Mouse (Mus musculus) MEL (cell line): Measurements from ENCODE around the gene Ube2t. TPM values are rescaled to one million over a fixed set of nuclear protein-coding genes. Genes with fewer than 3 reads are reported as not detected.

ENCODE experiments used
- DNase-seq: peaks from one replicate; pipeline ENCODE4 v3.0.0; 2011; ENCODE audit warnings: low read depth, low spot score
- H3K27ac ChIP-seq: 2 replicates; pipeline ENCODE4 v1.5.1; 2012; ENCODE audit warnings: low read depth, mild to moderate bottlenecking, control low read depth, low read length, moderate library complexity; ENCODE audit not compliant: control insufficient read depth
- H3K27me3 ChIP-seq, 2 experiments: fragments of 150-350 bp in 1 of 2; sonication (generic) in 1 of 2; 2 replicates each; pipeline ENCODE4 v1.6.1; 2012; ENCODE audit warnings: low read length in 2 of 2, mild to moderate bottlenecking in 2 of 2, improper control_type of control experiment in 1 of 2, moderate library complexity in 1 of 2; ENCODE audit not compliant: insufficient read depth in 2 of 2, control insufficient read depth in 1 of 2
- H3K36me3 ChIP-seq, 2 experiments: 2 replicates each; pipeline ENCODE4 v1.6.1; 2012 to 2014; ENCODE audit warnings: low read length in 2 of 2, improper control_type of control experiment in 1 of 2, inconsistent platforms in 1 of 2, mild to moderate bottlenecking in 1 of 2; ENCODE audit not compliant: insufficient read depth in 2 of 2, control insufficient read depth in 1 of 2
- H3K4me1 ChIP-seq, 2 experiments: fragments of 150-350 bp in 1 of 2; sonication (generic) in 1 of 2; 2 replicates each; pipeline ENCODE4 v1.6.1; 2012; ENCODE audit warnings: low read length in 2 of 2, improper control_type of control experiment in 1 of 2, mild to moderate bottlenecking in 1 of 2; ENCODE audit not compliant: insufficient read depth in 2 of 2, control insufficient read depth in 1 of 2
- H3K4me3 ChIP-seq, 2 experiments: fragments of 150-350 bp in 1 of 2; sonication (generic) in 1 of 2; 2 replicates each; pipeline ENCODE4 v1.5.1; 2012; ENCODE audit warnings: low read depth in 2 of 2, low read length in 2 of 2, mild to moderate bottlenecking in 2 of 2, moderate library complexity in 2 of 2, control low read depth in 1 of 2, improper control_type of control experiment in 1 of 2; ENCODE audit not compliant: control insufficient read depth in 1 of 2, insufficient read depth in 1 of 2
- H3K79me2 ChIP-seq: 2 replicates; pipeline ENCODE4 v1.6.1; 2012; ENCODE audit warnings: mild to moderate bottlenecking, low read length, moderate library complexity; ENCODE audit not compliant: control insufficient read depth, poor library complexity, insufficient read depth
- H3K9ac ChIP-seq: 2 replicates; pipeline ENCODE4 v1.6.1; 2012; ENCODE audit warnings: low read depth, mild to moderate bottlenecking, control low read depth, low read length, moderate library complexity; ENCODE audit not compliant: control insufficient read depth, poor library complexity, severe bottlenecking
- H3K9me3 ChIP-seq: fragments of 150-350 bp; sonication (generic); replicated peaks from 2 replicates; pipeline ENCODE4 v1.6.1; 2012; ENCODE audit warnings: mild to moderate bottlenecking, low read length, improper control_type of control experiment, moderate library complexity; ENCODE audit not compliant: insufficient read depth
- BHLHE40 ChIP-seq: IDR thresholded peaks from 2 replicates; pipeline ENCODE4 v1.6.1; 2012; ENCODE audit warnings: low read depth, mild to moderate bottlenecking, inconsistent platforms, low read length, improper control_type of control experiment, borderline replicate concordance
- CHD1 ChIP-seq: IDR thresholded peaks from 2 replicates; pipeline ENCODE4 v1.6.1; 2012; ENCODE audit warnings: low read depth, mild to moderate bottlenecking, inconsistent platforms, low read length, improper control_type of control experiment
- CHD2 ChIP-seq: IDR thresholded peaks from 2 replicates; pipeline ENCODE4 v1.6.1; 2011; ENCODE audit warnings: low read length, improper control_type of control experiment
- GABPA ChIP-seq: IDR thresholded peaks from 2 replicates; pipeline ENCODE4 v1.6.1; 2012; ENCODE audit warnings: low read depth, mild to moderate bottlenecking, inconsistent platforms, low read length, improper control_type of control experiment, moderate library complexity
- HCFC1 ChIP-seq: IDR thresholded peaks from 2 replicates; pipeline ENCODE4 v1.6.1; 2012; ENCODE audit warnings: low read depth, mild to moderate bottlenecking, inconsistent platforms, low read length, improper control_type of control experiment, moderate library complexity
- MAFK ChIP-seq: IDR thresholded peaks from 2 replicates; pipeline ENCODE4 v1.6.1; 2011; ENCODE audit warnings: low read depth, mild to moderate bottlenecking, low read length, improper control_type of control experiment, borderline replicate concordance
- MEF2A ChIP-seq: IDR thresholded peaks from 2 replicates; pipeline ENCODE4 v1.6.1; 2014; ENCODE audit warnings: low read depth, mild to moderate bottlenecking, inconsistent platforms, low read length, improper control_type of control experiment; ENCODE audit not compliant: poor library complexity, insufficient replicate concordance, severe bottlenecking; ENCODE audit errors: extremely low read depth
- MXI1 ChIP-seq: IDR thresholded peaks from 2 replicates; pipeline ENCODE4 v1.6.1; 2011; ENCODE audit warnings: mild to moderate bottlenecking, low read depth, low read length, improper control_type of control experiment
- MYB ChIP-seq: IDR thresholded peaks from 2 replicates; pipeline ENCODE4 v1.6.1; 2011; ENCODE audit warnings: mild to moderate bottlenecking, low read depth, low read length, improper control_type of control experiment
- NELFE ChIP-seq: IDR thresholded peaks from 2 replicates; pipeline ENCODE4 v1.6.1; 2011; ENCODE audit warnings: low read depth, low read length, improper control_type of control experiment
- SIN3A ChIP-seq: IDR thresholded peaks from 2 replicates; pipeline ENCODE4 v1.6.1; 2012; ENCODE audit warnings: low read length, improper control_type of control experiment, inconsistent platforms
- SMC3 ChIP-seq: IDR thresholded peaks from 2 replicates; pipeline ENCODE4 v1.6.1; 2011; ENCODE audit warnings: low read depth, low read length, improper control_type of control experiment
- TAL1 ChIP-seq: IDR thresholded peaks from 2 replicates; pipeline ENCODE4 v1.6.1; 2012; ENCODE audit warnings: mild to moderate bottlenecking, inconsistent platforms, low read length, moderate library complexity, mixed read lengths
- TBP ChIP-seq: IDR thresholded peaks from 2 replicates; pipeline ENCODE4 v1.8.0; 2011; ENCODE audit warnings: low read depth, low read length, improper control_type of control experiment
- TCF12 ChIP-seq: IDR thresholded peaks from 2 replicates; pipeline ENCODE4 v1.6.1; 2014; ENCODE audit warnings: low read depth, mild to moderate bottlenecking, inconsistent platforms, low read length, improper control_type of control experiment, moderate library complexity
- polyA plus RNA-seq, 2 experiments: library from polyadenylated mRNA; stranded (reverse) in 1 of 2; unstranded in 1 of 2; fragments of >175 nt in 1 of 2; fragments of >200 nt in 1 of 2; gene quantifications; 2 replicates each; pipeline versions ENCODE4 v1.2.1 to v1.2.4; 2012; ENCODE audit warnings: low replicate concordance in 2 of 2, low read depth in 1 of 2; ENCODE audit not compliant: insufficient read length in 2 of 2, insufficient read depth in 1 of 2, missing spikeins in 1 of 2
- total RNA-seq: library from RNA; depleted of rRNA; stranded (reverse); fragments of 300-350 nt; gene quantifications from 2 replicates; pipeline ENCODE4 v1.2.3, GENCODE M21; 2012

Gene Ube2t
- total and polyA plus RNA-seq, 3 experiments, result 14.4 to 23.1 TPM; not detected in 1

DNA sequence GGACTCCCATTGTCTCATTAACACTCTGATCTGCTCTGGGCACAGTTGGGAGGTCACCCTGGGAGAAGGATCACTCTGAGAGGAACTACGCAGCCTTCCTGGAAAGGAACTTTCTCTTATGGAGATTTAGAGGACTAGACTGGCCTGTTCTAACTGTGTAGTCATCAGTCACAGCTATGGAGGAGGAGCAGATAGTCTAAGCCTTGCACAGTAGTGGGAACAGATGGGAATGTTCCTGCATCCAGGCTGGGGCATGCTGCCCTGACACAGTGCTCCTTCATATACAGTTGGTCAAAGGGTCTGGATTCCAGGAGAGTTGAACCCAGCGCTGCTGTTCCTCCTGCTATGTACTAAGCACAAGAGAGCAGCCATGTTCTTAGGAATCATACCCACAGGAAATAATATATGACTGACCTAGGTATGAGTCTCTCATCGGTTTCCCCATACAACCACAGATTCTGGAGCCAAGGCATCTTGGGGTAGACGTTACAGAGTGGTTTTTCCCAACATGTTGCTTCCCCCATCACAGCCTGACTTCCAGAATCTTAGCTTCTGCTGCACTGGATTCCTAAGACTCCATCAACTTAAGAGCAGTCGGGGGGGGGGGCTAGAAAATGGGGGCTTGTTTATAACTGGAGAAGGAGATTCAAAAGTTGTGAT, 58.0 kb downstream of the Ube2t start:
- no peaks in the 10 kb centered on the region for H3K4me1 ChIP-seq
- H3K36me3 ChIP-seq, result no peaks in the 10 kb centered on the region
- no peaks in the 10 kb centered on the region for H3K9me3 ChIP-seq
- no peak for DNase-seq
- no peak overlapping the region for H3K9ac ChIP-seq
- TF ChIP-seq TAL1 (no peak), CHD1 (no peak), GABPA (no peak), NELFE (no peak), SMC3 (no peak), MYB (no peak)
- no peak overlapping the region for H3K27ac ChIP-seq
- no peak overlapping the region for H3K4me3 ChIP-seq
- H3K27me3 ChIP-seq, result peaks cover 2 to 4% of the 10 kb centered on the region in 2 experiments; a peak in 3 of 4 replicates
- H3K79me2 ChIP-seq, result no peaks in the 10 kb centered on the region

- TF ChIP-seq SIN3A (no peak), TBP (no peak), MXI1 (no peak), MYB (no peak), BHLHE40 (no peak), NELFE (no peak), MAFK (no peak), CHD1 (no peak), CHD2 (no peak), TCF12 (no peak), TAL1 (no peak), MEF2A (no peak), HCFC1 (no peak)
- TF ChIP-seq, all 39 proteins: peak for 0
- peaks cover 2 to 4% of the 10 kb centered on the region in 2 experiments; a peak in 3 of 4 replicates for H3K27me3 ChIP-seq
- DNase-seq, result no peak
Observed at GRCm38 (mm10) chr1:135020970-135021369, 58.6 kb downstream of the Ube2t start.

More at GRCm38 (mm10) chr1:135020970-135021369, 58.6 kb downstream of the Ube2t start:
- H3K36me3 ChIP-seq, result no peaks in the 10 kb centered on the region
- H3K79me2 ChIP-seq, result no peaks in the 10 kb centered on the region
- H3K27ac ChIP-seq, result no peak overlapping the region
- H3K9me3 ChIP-seq, result no peaks in the 10 kb centered on the region
- H3K9ac ChIP-seq, result no peak overlapping the region
- no peaks in the 10 kb centered on the region for H3K4me1 ChIP-seq
- no peak overlapping the region for H3K4me3 ChIP-seq
